ENCODE assay signal across 8 mouse cellular contexts in the genomic region with DNA sequence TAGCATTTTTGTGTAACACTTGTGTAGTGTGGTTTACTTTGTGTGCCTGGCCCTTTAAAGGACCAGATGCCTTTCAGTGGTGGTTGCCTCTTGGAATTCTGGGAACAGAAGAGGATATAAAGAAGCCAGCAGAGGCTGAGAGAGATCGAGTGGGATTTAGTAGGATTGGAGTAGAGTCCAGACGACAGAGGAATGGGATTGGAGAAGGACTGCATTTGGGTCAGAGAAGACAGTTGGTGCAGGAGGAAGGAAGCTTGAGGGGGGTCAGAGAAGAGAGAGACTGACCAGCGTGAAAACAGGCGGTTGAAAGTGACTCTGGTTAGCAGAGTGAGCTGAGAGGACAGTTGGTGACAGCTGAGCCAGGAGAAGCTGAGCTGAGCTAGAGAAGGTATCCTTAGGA.
DNase-seq lines count a peak whose midpoint lies in the region; ATAC-seq lines count a peak whose summit lies in the region.

No protein-coding gene starts in this region.

- H3K27me3 ChIP-seq in heart, embryonic 11.5 days (ENCODE audit: control insufficient read depth, insufficient read depth, low read length), result no peaks in the 10 kb centered on the region
- H3K27me3 ChIP-seq in liver, embryonic 15.5 days, result no peaks in the 10 kb centered on the region

- H3K4me1 ChIP-seq in heart, embryonic 11.5 days (ENCODE audit: control insufficient read depth, insufficient read depth, low read length), result peaks cover 52% of the 10 kb centered on the region
- H3K4me1 ChIP-seq in liver, embryonic 15.5 days (replicated peaks), result peaks cover 2% of the 10 kb centered on the region; the same call in 1 of the 2 replicates

- peak; percentile 88 for DNase-seq in heart, adult 11 months
- DNase-seq in heart, postnatal 4 days, result no peak
- DNase-seq in 416B (ENCODE audit: low read depth), result peak; percentile 60
- DNase-seq in thymus, postnatal 14 days, result no peak
- DNase-seq in layer of hippocampus, postnatal 14 days (ENCODE audit: low spot score in 2 of 2), result no peak
- DNase-seq in yolk sac, embryonic 10.5 days (ENCODE audit: low spot score), result no peak

- H3K9ac ChIP-seq in heart, embryonic 11.5 days (ENCODE audit: low read depth, low read length), result 0 out of 2 replicates have a peak overlapping the region, but pooled peaks have one; percentile 46
- H3K9ac ChIP-seq in liver, embryonic 15.5 days, result no peak overlapping the region

- no peak overlapping the region for H3K4me3 ChIP-seq in heart, embryonic 11.5 days (ENCODE audit: low read depth, low read length)
- peak overlapping the region; percentile 22; the same call in 1 of the 2 replicates for H3K4me3 ChIP-seq in liver, embryonic 15.5 days (replicated peaks)

- no peak for ATAC-seq in heart, embryonic 11.5 days (replicated peaks; ENCODE audit: insufficient number of reproducible peaks, low FRiP score, low TSS enrichment)
- no peak for ATAC-seq in liver, embryonic 15.5 days (ENCODE audit: insufficient read depth)

- no peak overlapping the region for H3K27ac ChIP-seq in heart, embryonic 11.5 days (ENCODE audit: low read depth, low read length)
- H3K27ac ChIP-seq in liver, embryonic 15.5 days (replicated peaks), result no peak overlapping the region

- no peaks in the 10 kb centered on the region for H3K36me3 ChIP-seq in heart, embryonic 11.5 days (ENCODE audit: control insufficient read depth, insufficient read depth, low read length)
- H3K36me3 ChIP-seq in liver, embryonic 15.5 days (replicated peaks), result no peaks in the 10 kb centered on the region

- WGBS in heart, embryonic 11.5 days (ENCODE audit: insufficient replicate concordance), result 22% methylated on average over 4 of the region's 4 CpGs
- 20% methylated on average over 4 of the region's 4 CpGs for WGBS in liver, embryonic 15.5 days (ENCODE audit: insufficient replicate concordance)

- H3K4me2 ChIP-seq in heart, embryonic 11.5 days, result peak overlapping the region; percentile 47
- H3K4me2 ChIP-seq in liver, embryonic 15.5 days, result peak overlapping the region; percentile 29

- no peaks in the 10 kb centered on the region for H3K9me3 ChIP-seq in heart, embryonic 11.5 days (replicated peaks; ENCODE audit: control insufficient read depth, low read length)
- H3K9me3 ChIP-seq in liver, embryonic 15.5 days (replicated peaks), result no peaks in the 10 kb centered on the region

Comparison
In these comparisons a context has a peak if more than half of its experiments do, and no peak if none do; other contexts are left out.
1. DNase-seq: peak in heart, adult 11 months (single experiment) and 416B (single experiment); none in heart, postnatal 4 days (single experiment), thymus, postnatal 14 days (single experiment), layer of hippocampus, postnatal 14 days (0 of 2) and yolk sac, embryonic 10.5 days (single experiment).